Mouse (Mus musculus) common myeloid progenitor, adult 5-6 weeks (primary cell): ENCODE measurements at regions not wholly inside any gene's neighbourhood (a gene's known extent, or its start where the extent isn't known, plus 50 kb on each side); places are given as distances from the start of the nearest gene placed in this dataset.

Experiments
- ATAC-seq: replicated peaks from 2 replicates; pipeline ENCODE4 v1.8.0; 2016; ENCODE audit warnings: low read depth, mild to moderate bottlenecking, moderate TSS enrichment, inconsistent platforms; ENCODE audit not compliant: poor library complexity, severe bottlenecking

DNA sequence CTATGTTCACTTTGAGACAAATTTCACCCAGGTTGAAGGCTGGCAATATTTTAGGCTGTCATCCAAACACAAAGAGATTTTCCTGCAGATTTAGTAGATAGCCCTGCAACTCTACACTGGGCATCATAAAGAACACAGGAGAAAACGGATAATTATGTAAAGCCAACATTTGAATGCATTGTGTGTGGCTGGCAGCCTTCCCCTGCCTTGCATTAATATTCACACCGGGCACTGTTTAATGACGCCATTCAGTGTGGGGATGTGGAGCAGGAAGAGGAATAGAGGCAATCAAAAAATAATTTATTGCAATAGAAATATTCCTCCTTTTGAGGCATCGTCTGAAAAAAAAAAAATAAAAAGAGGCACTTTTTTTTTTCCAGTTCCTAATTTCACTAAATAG lies 105.7 kb downstream of the Samd5 start:
- no peak for ATAC-seq

DNA sequence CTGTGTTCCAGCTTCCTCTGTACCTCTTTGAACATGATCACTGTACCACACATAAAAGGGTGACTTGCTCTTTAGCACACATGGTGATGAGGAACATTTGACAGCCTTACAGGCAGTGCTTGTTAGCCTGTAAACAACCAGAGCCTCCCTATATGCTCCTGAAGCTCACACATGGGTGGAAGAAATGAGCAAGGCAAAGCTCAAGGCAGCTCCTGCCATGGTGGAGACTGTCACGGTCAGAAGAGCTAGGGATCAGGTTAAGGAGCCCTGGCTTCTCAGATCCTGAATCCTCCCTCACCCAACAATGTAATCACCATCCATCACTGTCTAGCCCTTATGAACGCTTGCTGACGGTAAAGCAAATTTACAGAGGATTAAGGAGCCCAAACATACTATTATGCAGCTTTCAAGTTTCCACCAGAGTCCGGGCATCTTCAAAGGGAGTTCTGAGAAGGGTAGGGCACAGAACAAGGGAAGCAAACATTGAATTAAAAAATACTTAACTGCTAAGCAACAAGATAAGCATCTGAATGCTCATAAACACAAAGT lies 117.4 kb downstream of the Samd5 start:
- ATAC-seq, result no peak

DNA sequence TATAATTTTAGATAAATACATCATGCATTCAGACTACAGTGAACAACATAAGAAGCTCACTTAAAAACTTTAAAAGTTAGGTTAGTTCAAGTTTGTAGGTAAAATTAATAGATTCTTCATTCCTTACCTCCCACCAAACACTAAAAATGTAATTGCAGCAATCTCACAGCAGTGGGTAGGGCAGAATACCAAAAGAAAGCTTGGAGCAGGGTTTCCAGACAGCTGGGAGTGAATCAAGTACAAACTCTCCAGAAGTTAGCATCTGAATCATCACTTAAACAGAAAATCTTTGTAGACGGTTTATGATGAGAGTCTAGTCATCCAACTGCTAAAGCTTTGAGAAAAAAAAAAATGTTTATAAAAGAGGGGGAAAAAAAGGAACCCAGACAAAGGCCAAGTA lies 117.9 kb downstream of the Samd5 start:
- ATAC-seq, result no peak

DNA sequence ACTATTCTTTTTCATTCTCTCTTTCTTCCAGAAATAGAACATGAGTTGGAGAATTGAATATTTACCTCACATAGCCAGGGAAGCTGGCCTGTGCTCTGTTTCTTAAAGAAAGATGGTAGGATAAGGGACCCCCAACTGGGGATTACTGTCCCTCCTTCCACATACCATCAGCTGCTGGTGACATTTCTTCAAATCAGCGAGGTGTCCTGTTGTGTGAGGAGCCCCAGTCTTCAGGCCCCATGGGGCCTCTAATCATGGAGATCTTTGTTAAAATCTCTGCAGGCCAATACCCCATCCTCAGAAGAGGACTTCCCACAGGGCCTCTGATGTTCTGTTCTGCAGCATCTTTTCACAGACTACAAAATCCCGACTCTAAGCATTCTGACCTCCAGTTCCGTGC lies 121.1 kb downstream of the Samd5 start:
- ATAC-seq, result no peak

DNA sequence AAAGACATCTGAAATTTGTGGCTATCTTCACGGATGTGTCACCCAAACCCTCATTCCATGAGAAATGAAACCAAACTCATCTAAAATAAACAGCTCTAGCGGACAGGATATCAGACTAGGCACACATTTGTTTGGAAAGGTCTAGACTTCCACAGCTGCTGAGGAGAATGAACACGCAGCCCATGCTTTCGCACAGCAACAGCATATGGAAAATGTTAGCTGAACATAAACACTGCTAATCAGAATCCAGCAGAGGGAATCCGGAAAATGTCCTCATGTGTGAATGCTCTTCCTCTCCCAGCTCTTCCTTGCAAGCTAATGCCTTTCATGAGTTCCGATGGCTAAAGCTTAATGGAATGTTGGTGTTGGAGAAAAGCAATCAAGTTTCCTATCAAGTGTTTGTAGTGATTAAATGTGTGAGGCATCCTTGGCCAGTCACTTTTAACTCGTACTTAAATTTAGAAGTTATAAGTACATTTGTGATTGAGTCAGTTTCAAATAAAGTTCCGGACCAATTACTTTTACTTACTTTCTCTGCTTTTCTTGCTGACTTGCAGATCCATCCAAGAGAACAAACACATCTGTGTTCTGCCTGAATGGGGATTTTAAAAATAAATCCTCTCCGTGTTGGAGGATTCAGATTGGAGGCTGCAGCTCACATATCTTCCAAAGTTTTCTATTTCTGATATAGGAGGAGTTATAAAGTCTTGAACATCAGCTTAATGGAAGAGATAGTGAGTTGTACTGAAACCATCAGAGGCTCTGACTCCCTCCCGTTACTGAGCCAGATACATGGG lies 124.9 kb downstream of the Samd5 start:
- ATAC-seq, result no peak

DNA sequence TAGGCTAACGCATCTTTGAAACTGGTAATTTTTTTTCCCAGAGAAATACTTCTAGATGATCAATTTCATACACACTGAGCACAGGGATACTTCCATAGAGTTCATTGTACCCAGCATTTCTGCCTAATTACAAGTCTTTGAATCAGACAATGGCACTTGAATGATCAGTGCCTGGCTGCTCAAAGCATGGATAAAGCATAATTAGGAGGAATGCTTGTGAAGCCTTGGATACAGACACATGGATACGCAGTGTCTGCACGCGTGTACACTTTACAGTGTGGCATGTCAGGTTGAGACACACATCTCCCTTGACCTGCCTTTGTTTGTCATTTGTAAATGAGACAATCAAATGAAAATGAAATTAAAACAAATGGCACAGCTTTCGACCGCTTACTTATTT lies 129.2 kb downstream of the Samd5 start:
- no peak for ATAC-seq

DNA sequence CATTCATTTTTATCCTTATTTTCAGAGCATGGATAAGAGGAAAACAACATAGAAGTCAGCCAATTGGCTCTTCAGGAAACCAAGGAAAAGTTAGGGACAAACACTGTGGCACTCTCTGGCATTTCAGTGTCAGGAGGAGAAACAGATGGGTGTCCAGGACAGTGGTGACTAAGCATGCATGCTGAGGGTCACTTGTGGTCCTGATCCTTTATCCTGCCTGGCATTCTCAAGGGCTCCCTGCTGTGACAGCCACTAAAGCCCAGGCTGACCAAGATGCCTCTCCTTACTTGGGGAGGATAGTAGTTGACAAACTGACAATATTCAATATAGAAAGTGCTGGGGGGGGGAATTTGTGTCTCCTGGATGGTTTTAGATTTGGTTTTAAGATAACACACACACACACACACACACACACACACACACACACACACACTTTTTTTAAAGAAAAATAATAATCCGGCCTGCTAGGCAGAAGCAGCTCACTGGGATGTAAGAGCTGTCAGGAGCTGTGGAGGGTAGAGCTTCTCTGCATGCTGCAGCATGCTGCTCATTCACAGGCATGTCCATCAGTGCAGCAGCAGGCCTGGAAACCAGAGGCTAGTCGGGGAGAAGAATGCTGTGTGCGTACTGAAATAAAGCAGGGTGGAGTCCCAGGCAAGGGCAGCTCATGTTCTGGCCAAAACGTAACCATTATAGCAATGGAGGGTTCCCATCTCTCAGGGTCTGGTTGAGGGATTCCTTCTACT lies 130.8 kb downstream of the Samd5 start:
- no peak for ATAC-seq

DNA sequence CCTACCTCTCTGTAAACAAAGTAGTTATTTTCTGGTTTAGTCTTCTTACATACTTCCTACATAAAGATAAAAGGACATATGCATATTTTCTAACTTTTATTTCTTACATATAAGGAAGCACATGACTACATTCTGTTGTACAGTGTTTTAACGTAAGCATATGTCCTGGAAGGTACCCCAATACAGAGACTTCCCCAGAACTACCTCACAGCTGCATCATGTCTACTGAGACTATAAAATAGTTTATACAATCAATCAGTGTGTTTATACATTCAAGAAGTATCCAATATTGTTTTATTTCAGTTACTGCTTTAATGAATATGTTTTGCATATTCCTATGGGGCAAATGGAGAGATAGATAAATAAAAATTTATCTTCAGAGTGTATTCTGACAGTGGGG lies 133.4 kb downstream of the Samd5 start:
- no peak for ATAC-seq

DNA sequence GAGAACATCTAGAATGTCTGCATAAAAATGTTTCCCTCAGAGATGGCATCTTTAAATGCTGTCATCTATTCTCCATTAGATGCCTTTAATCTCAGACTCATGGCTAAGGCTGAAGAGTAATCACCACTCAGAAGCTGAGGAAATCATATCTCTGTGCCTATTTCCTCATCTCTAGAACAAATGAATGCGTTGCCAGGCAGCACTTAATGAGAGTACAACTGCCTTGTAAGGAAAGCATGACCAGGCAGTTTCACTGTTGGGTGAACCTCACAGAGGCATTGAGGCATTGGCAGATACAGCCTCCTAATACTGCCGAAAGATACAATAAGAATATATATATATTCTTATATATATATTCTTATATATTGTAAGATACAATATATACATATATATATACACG lies 137.3 kb downstream of the Samd5 start:
- ATAC-seq, result no peak

DNA sequence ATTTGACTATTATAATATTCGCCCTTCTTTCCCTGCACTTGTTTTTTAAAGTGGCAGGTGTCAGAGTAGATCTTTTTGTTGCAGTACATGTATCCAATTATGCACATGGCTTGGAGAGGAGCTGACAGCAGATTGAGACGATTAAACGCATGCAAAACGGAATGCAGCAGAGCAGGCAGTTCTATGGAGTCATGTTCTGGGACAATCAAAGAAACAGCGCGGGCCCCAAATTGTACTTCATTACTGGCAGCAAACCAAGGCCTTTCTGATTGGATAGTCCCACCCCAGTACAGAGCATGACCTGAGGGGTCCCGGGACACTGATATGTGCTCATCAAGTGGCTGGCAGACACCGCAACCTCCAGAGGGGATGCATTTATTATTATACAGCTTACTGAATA lies 140.5 kb downstream of the Samd5 start:
- ATAC-seq, result no peak

DNA sequence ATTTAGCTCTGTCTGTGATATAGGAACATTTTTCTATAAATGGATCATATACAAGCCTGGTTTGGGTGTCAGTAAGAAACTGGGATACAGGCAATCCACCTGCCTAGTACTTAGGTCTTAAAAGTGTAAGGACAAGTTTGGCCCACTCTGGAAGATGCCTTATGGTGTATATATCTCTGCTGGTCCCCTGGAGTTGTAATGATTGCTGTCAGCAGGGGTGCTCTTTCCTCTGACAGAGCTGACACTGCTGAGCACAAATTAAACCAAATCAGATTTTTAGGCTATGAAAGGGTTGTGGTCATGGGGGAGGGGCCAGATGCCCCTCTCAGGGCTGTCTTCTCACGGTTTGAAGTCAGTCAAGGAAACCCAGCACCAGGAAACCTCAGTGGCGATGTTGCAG lies 141.7 kb downstream of the Samd5 start:
- ATAC-seq, result no peak

DNA sequence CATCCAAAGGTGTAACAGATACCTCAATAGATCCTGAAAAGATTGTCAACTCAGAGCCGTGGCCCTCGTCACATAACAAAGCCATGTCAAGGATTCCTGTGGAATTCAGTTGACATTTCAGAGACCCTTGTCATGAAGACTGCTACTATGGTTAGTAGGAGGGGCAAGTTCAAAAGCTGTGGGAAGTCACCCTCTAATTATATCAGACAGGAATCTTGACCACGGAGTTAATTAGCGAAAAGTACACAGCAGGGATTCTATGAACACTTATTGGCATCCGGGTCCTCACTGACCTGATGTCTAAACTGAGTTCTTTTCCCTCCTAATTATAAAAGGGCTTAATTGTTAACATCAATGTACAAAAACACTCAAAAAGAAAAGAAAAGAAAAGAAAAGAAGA lies 143.1 kb downstream of the Samd5 start:
- no peak for ATAC-seq

DNA sequence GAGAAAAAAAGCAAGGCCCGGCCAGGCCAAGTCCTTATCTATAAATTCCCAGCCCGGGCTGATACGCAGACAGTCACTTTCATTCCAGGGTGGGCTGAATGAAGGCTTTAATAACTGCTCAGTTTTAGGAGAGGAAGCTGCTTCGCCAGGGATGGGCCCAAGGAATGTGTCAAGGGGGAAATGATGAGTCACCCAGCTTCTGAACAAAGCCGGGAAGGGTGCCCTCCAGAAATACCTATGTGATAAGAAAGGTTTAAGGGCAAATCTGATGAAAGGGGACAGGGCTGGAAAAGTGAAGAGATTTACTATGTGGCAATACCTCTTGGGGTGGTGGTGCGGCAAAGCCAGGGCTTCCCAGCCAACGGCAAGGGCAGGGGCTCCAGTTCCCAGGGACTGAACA lies 145.6 kb downstream of the Samd5 start:
- no peak for ATAC-seq

DNA sequence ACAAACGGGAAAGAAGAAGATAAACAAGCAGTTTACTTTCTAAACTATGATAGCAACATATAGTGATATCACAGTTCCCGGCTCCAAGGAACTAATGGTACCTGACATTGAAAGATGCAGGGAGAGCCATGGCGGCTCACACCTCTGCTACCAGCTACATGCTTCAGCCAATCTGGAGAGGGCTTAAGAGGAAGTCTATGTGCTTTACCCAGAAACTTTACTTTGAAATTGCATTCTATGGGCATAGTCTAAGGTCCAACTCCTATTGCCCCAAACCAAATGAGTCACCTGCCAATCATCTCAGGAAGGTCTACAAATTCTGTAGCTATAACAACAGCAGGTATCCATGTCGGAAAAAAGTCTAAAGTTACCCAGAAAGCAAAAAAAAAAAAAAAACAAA lies 146.9 kb downstream of the Samd5 start:
- ATAC-seq, result no peak

DNA sequence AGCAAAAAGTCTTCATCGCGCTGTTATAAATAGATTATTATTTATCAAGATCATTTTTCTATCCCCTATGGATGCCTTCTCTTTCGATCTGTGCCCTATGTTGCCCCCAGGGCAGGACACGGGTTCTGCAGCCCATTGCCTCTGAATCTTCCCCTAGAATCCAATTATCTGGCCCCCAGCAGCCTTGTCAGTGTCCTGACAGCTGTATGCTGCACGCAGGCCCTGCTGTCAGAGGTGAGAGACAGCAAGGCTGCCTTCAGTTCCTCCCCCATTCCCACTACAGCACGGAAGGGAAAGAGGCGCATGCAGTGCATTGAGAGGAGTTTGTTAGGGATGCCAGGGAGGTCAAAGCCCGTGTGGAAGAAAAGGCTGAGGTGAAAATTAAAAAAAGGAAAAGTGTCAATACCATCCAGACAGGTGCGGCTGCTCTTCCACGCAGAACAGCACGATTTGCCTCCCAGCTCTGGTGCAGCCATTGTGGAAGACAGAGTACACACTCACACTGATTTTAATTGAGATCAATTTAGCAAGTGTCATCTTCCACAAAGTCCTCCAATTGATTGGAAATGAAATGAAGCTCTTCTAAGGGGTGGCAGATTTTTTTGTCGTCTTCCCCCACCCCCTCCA lies 165.1 kb downstream of the Samd5 start:
- ATAC-seq, result no peak

DNA sequence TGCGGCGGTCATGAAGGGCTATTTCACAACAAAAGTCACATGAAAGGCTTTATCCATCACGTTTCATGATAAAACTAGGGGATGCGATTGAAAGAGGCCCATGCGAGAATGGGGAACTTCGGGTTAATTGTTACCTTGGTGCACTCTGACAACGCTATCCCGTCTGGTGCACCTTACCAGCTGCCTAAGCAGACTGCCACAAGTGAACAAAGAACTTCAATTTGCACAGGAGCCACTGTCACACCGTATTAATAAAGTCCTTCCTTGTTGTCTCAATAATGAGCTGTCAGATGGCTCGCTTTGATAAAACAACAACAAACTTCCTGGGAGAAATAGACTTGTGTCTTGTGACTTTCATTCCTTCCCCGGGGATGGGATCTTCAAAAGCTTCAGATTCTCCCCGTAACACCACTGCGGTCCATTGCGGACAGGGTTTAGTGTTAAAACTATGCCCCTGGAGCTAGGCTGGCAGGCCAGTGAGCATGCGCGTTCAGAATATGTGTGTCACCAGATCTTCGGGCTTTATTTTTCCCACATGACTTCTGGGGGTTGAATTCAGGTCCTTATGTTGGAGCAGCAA lies 165.8 kb downstream of the Samd5 start:
- no peak for ATAC-seq

DNA sequence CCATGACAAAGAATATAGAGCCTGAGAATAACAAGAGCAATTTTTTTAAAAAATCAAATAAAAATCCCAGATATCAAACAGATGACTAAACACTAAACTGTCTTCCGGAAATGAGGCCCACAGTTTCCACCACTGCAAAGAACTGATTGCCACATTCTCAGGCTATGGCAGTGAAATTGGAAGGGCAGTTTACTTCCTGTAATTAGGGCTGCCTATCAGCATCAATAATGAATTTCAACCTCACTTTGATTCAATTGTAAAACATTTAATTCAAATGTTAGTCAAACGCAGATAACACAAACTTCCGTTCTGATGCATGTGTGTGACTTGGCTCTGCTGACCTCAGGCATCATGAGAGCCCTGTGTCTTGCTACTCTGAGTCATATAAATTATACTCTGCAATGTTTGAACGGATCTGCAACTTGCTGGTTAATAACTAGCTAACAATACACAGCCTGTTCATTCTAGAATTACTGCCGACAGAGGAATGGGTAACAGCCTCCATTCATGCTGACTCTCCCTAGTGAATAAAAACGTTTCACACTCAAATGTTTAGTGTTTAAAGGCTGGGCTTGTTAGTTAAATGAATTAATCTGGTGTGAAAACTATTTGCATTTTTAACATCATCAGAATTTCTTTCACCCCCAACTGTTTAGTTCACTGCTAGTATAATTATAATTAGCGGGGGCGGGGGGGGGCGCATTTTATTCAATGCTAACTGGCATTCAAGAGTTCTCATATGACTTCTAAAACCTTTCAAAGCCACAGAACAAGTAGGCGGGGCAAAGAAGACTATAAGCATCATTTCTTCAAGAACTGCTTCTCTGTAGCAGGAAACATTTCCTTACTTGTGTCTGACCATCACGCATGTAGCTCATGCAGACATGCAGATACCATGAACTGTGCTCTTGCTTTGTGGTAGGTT lies 171.2 kb downstream of the Samd5 start:
- ATAC-seq, result no peak

DNA sequence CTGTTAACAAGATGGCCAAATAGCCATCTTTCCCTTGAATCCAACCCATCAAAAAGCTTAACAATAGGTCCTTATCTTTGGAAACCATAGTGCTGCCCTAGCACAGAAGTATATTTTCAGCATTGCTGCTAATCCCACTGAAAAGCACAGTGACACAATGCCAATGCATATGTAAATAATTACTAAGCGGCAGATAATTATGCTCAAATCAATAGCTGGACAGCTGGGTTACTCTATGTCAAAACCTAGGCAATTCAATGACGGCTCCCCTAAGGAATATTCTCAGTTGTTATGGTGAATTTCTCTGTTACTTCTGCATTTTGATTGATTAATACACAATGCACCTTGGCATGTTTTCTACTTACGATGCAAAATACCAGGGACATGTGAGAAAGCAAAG lies 176.5 kb downstream of the Samd5 start:
- ATAC-seq, result no peak

DNA sequence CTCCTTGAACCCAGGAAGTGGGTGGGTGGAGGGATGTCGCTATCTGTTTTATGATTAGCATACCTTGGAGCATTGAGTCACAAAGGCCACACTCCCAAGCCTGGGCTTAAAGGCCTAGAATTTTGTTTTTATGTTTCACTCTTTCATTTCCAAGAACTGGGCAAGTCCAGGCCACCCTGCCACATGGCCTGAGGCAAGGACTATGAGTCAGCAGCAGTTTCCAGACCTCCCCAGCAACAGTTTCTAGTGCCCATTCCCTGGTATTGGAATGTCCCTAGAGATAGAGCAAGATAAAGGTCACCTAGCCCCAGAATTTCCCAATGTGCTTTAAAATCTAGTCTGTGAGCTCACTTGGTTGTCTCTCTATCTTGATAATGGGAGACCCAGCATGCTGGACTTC lies 178.0 kb downstream of the Samd5 start:
- no peak for ATAC-seq
